Mouse (Mus musculus): ENCODE measurements around the gene Cpm.
A peak's percentile ranks its signal among the peaks of the same experiment; 100 is the strongest.

The Cpm gene

DNA sequence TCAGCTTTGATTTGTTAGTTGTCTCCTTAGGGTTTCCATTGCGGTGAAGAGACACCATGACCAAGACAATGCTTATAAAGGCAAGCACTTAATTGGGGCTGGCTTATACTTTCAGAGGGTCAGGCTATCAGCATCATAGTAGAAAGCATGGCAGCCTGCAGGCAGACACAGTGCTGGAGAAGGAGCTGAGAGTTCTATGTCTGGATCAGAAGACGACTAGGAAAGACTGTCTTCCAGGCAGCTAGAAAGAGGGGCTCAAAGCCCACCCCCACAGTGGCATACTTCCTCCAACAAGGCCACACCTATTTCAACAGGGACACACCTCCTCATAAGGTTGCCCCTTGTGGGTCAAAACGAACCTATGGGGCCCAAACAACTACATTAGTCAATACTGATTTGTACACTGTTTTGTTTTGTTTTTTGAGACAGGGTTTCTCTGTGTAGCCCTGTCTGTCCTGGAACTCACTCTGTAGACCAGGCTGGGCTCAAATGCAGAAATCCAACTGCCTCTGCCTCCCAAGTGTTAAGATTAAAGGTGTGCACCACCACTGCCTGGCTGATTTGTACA is 8.3 kb upstream of the Cpm start:
- no peak for DNase-seq (ENCODE audit: low spot score)

- no peak for DNase-seq (ENCODE audit: low spot score)
These were observed 7.4 kb upstream of the Cpm start for GRCm38 (mm10) chr10:117621616-117622533.

DNA sequence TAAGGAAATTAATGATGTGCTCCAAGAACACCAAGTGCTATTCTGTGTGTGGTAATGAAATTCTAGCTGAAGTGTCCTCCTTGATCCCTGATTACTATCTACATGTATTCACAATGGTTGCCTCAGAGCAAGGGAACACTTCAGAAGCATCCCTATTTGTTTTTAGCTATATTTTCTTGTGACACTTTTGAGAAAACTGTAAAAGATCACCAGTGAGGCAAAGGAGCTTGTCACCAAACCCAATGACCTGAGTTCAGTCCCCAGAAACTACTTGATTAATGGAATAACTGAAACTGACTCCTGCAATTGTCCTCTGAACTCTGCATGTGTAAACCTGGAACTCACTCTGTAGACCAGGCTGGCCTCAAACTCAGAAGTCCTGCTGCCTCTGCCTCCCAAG is 5.9 kb upstream of the Cpm start:
- DNase-seq (ENCODE audit: low spot score), result no peak

GRCm38 (mm10) chr10:117624222-117624621 is 5.1 kb upstream of the Cpm start:
- DNase-seq (ENCODE audit: low spot score), result no peak

DNA sequence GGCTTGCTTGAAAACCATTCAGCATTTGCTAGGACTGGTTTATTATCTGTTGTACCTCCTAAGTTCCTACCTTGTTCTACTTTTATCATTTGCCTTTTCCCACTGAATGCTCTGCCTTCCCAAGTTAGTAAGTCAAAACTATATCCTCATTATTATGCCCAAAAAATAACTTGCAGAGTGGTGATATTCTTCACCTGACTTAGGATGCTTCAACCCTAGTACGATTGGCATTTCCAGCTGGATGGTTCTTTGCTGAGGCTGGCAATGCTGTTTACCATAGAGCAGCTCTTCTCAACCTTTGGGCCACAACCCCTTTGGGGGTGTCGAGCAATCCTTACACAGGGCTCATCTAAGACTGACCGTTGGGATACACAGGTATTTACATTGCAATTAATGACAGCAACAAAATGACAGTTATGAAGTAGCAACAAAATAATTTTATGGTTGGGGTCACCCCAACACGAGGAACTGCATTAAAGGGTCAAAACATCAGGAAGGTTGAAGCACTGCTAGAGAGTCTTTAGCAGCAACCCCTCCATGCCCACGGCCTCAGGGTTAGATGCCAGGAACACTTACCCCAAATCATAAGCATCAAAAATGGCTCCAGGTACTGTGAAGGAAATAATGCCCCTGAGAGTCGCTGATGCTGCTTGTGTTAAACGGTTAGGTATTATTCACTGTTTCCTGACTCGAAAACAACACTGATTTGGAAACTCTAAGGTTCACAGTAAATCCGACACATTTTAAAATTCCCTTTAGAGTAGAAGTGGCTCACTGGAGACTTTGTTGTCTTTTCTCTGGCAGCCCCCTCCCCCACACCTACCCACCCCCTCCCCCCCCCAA is 4.4 kb upstream of the Cpm start:
- DNase-seq (ENCODE audit: low spot score), result no peak

- DNase-seq (ENCODE audit: low spot score), result peak; percentile 59
These were observed 3.6 kb upstream of the Cpm start for GRCm38 (mm10) chr10:117625500-117626296.

DNA sequence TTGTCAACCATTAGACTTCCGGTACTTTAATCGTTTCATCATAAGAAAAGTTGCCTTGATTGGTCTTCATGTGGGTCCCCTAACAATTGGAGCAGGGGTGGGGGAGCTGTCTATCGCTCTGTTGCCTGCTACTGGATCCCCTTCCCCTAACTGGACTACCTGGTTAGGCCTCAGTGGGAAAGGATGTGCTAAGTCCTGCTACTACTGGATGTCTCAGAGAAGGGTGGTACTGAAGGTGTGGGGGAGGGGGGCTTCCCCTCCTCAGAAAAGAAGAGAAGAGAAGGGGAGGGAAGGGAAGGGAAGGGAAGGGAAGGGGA is 3.0 kb upstream of the Cpm start:
- no peak for DNase-seq (ENCODE audit: low spot score)

- DNase-seq (ENCODE audit: low spot score), result no peak
These were observed 2.3 kb upstream of the Cpm start for GRCm38 (mm10) chr10:117626840-117627615.

DNA sequence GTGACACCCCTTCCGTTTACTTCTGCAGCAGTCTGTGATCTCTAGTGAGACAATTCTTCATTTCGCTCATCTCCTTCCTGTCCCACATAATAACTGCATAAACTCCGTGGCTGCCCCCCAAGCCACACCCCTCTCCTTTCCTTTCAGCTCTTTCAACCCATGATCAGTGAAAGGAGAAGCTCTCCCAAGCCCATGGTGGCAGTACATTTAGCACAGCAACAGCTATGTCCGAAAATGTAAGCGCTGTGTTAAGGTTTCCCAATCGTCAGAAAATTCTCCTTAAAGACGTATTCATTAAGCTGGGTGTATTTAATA is 1.7 kb upstream of the Cpm start:
- DNase-seq (ENCODE audit: low spot score), result no peak

DNA sequence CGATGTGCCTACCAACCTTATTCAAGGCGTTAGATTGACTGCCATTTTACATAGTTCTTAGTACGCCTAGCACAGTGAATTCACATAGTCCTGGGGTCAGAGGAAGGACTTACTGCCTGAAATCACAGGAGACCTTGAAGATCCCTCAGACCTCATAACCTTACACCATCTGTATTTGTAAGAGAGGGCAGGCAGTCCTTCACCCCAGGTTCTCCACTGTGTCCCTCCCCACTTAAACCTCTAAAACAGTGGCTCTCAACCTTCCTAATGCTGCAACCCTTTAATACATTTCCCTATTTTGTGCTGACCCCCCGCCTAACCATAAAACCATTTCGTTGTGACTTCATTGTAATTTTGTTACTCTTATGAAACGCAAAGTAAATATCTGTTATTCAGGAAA is 1.4 kb upstream of the Cpm start:
- no peak for DNase-seq (ENCODE audit: low spot score)

DNA sequence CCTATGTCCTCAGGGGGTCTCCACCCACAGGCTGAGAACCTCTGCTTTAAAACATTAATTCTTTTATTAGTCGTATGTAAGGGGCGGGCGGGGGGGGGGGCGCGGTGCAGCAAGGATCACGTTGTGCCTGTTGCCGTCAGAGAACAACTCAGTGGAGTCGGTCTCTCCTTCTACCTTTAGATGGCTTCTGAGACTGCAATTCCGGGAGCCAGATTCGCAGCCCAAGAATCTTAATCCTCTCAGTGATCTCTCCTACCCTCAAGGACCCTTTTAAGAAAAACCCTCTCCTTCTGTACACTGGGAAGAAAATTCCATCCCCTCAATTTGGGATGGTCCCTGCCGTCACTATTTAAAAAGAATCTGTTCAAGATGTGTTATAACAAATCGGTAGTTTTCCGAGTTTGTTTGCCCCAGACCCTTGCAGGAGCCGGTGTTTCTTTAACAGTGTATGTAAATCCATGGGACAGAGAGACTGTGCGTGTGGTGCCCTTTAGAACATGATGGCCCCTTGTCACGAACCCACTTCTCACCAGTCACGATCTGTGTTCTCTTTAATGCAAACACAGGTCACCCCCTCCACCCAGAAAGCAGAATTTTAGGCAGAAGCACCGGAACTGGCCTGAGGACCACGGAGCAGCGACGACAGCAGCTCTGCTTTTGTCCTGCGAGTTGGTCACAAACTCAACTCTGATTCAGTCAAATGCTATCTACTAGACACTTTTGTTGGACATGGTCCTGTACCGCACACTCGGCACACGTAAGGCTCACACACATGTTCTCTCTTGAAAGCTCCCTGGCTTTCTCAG is 734 bp upstream of the Cpm start:
- DNase-seq (ENCODE audit: low spot score), result peak; percentile 46

GRCm38 (mm10) chr10:117630176-117630575 is 876 bp downstream of the Cpm start:
- peak; percentile 15 for DNase-seq (ENCODE audit: low spot score)

DNA sequence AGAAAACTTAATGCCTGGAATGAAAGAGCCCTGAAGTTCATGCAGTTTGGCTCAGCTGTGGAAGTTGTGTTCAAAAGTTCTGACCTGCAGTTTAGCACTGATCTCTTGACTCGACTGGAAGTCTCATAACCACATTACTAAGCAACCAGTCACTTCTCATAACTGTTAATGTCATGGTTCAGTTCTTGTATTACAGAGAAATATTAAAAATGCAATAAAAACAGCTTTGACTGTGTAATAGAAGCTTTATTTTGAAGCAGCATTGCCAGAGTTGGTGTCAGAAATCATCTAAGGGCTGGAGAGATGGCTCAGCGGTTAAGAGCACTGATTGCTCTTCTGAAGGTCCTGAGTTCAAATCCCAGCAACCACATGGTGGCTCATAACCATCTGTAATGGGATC is 1.5 kb downstream of the Cpm start:
- no peak for DNase-seq (ENCODE audit: low spot score)

DNA sequence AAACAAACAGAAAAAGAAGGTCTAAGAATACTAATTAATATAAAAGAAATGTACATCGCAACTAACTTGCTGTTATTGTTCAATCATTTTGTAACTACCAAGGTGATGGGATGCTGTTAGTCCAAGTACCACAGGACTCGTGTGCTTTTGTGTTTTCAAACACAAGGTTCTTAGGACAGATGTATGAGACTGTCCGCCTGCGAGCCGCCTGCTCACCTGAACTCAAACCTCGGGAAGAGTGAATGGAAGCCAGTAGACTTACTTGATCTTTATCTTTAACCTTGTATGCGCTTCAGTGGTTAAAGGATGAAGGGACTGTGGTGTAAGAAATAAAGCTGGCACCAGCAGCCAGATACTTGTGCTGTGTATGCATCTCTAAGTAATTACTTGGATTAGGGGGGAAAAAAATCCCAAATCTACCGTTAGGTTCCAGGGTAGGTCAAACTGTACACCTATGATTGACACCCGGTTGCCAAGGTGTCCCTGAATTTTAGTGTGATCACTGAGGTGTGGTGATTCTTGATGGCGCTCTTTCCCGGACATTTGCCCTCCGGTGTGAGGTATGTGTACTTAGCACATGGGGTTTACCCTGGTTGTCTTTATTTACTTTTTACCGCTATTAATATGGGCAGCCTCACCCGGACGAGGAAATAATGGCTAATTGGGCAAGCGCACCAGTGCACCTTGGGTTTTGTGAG is 2.4 kb downstream of the Cpm start:
- DNase-seq (ENCODE audit: low spot score), result no peak

GRCm38 (mm10) chr10:117632394-117632793 is 3.1 kb downstream of the Cpm start:
- no peak for DNase-seq (ENCODE audit: low spot score)

- no peak for DNase-seq (ENCODE audit: low spot score)
These were observed 4.4 kb downstream of the Cpm start for GRCm38 (mm10) chr10:117633564-117634208.

DNA sequence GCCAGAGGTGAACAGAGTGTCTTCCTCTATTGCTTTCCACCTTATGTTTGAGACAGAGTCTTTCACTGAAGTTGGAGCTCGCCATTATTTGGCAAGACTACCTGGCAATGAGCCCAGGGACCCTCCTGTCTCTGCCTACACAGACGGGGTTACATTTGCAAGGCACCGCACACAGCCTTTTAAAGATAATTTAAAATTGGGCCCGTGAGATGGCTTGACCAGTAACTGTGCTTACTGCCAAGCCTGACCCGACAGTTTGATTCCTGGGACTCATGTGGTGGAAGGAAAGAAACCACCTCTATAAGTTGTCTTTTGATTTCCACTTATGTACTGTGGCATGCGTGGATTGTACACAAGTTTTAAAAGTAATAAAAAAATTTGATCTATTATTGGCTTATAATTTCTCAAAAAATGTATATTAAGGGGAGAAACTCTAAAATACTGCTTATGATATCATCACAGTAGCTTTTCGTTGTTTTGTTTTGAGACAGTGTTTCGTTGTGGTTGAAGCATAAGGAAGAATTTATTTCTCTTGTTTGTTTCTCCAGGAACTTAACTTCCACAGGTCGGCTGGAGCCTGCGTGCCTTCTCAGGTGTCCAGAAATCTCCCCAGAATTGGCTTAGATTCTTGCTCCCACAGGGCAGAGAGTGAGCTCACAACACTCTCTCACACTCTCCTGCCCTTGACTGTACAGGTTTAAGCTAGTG is 5.2 kb downstream of the Cpm start:
- DNase-seq (ENCODE audit: low spot score), result no peak

- no peak for DNase-seq (ENCODE audit: low spot score)
These were observed 5.9 kb downstream of the Cpm start for GRCm38 (mm10) chr10:117635078-117635771.
